Mouse (Mus musculus): ENCODE results near the gene Zbtb24.

DNA sequence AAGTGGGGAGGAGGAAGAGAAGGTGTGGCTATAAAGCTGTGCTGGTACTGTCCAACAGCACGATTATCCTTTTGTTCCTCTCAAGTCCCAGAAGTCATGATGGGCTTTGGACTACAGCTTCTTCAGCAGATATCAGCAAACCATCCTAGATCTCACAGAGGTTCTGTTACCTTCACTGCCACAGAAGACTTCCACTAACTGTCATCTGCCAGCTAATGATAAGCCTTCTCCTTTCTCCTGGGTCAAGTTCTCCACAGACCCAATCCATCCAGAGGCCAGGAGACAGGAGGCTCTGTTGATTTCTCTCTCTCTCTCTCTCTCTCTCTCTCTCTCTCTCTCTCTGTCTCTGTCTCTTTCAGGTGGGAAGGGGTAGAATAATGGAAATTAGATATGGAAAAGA is 2.0 kb upstream of the Zbtb24 start:
- no peak for TF ChIP-seq POLR2A (IDR thresholded peaks at IDR 0.05; ENCODE audit: control insufficient read depth, low read depth, low read length)
- no peak for TF ChIP-seq CTCF (IDR thresholded peaks at IDR 0.05; ENCODE audit: control insufficient read depth, insufficient read depth, insufficient replicate concordance, low read depth, low read length)

Data from testis, adult 2 months (tissue).